Mouse (Mus musculus): ENCODE measurements around the gene Rrm2. TPM values are rescaled to one million over a fixed set of nuclear protein-coding genes. Genes with fewer than 3 reads are reported as not detected.
"Not testable (repeated sequence)": the region's sequence is repeated elsewhere in the genome, so short reads cannot be mapped to it uniquely, and the experiment has no call there.

The Rrm2 gene
- polyA plus RNA-seq, 1 experiment from 2014 or later: 16.3 TPM

DNA sequence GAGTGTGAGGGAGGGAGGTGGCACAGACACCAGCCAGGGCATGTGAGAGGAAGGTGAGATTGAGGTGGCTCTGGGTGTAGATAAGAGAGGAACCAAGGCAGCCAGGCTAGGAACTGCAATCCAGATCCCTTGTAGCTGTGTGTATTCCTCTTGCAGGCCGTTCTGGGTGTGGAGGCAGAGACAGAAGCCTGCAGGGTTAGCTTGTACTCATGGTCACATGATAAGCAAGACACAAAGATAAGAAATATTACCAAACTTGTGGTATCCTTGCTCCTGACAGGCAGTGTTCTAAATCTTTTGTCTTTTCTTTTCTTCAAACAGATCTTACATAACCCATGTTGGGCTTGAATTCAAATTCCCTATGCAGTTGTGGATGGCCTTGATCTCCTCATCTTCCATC, 31.9 kb downstream of the Rrm2 start:
- TF ChIP-seq EP300 (IDR thresholded peaks at IDR 0.05) (no peak), CTCF (IDR thresholded peaks at IDR 0.05) (no peak)
- 53% methylated on average over 1 of the region's 1 CpGs for WGBS
- Histone ChIP-seq H3K36me3 (ENCODE audit: insufficient read depth, low read length) (no peaks in the 10 kb centered on the region), H3K9me3 (ENCODE audit: low read length) (no peaks in the 10 kb centered on the region), H3K9ac (replicated peaks; ENCODE audit: low read depth) (no peak overlapping the region), H3K27me3 (replicated peaks; ENCODE audit: insufficient read depth, low read length) (no peaks in the 10 kb centered on the region), H3K27ac (ENCODE audit: low read length) (no peak overlapping the region), H3K4me2 (replicated peaks; ENCODE audit: low read depth, low read length) (no peak overlapping the region), H3K4me3 (ENCODE audit: low read depth, low read length) (no peak overlapping the region), H3K4me1 (ENCODE audit: insufficient read depth, low read depth, low read length) (no peaks in the 10 kb centered on the region)
- ATAC-seq (no peak), DNase-seq (ENCODE audit: low spot score) (no peak)

- H3K4me3 ChIP-seq (ENCODE audit: low read depth, low read length); H3K27ac ChIP-seq (ENCODE audit: low read length); ATAC-seq; H3K4me2 ChIP-seq (replicated peaks; ENCODE audit: low read depth, low read length); H3K27me3 ChIP-seq (replicated peaks; ENCODE audit: insufficient read depth, low read length); H3K36me3 ChIP-seq (ENCODE audit: insufficient read depth, low read length); H3K9ac ChIP-seq (replicated peaks; ENCODE audit: low read depth); DNase-seq (ENCODE audit: low spot score); H3K9me3 ChIP-seq (ENCODE audit: low read length); H3K4me1 ChIP-seq (ENCODE audit: insufficient read depth, low read depth, low read length): not testable (repeated sequence)
- peak; percentile 52 for TF ChIP-seq CTCF (IDR thresholded peaks at IDR 0.05)
- 68% methylated on average over 6 of the region's 6 CpGs for WGBS
Observed at GRCm38 (mm10) chr12:24741535-24741934, 33.5 kb downstream of the Rrm2 start.

DNA sequence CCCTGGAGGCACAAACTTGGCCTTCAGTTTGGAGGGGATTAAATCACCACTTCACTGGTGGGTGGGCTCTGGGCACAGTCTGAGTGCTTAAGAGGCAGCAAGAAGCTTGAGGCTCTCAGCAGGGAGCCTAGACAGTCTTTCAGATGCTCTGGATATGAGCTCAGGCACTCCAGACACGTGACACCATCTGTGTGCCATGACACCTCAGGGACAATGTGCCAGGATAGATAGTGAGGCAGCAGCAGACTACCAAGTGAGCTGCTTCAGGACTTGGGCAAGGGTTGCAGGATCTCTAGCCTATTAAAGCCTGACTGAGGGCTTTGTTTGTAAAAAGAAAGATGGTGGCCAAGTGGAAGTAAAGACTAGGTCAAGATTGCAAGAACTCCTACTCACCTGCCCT, 36.3 kb downstream of the Rrm2 start:
- Histone ChIP-seq H3K4me2 (replicated peaks; ENCODE audit: low read depth, low read length) (no peak overlapping the region), H3K4me1 (ENCODE audit: insufficient read depth, low read depth, low read length) (no peaks in the 10 kb centered on the region), H3K27me3 (replicated peaks; ENCODE audit: insufficient read depth, low read length) (no peaks in the 10 kb centered on the region), H3K9me3 (ENCODE audit: low read length) (no peaks in the 10 kb centered on the region), H3K9ac (replicated peaks; ENCODE audit: low read depth) (no peak overlapping the region; the same call in 1 of the 2 replicates), H3K4me3 (ENCODE audit: low read depth, low read length) (no peak overlapping the region), H3K36me3 (ENCODE audit: insufficient read depth, low read length) (no peaks in the 10 kb centered on the region), H3K27ac (ENCODE audit: low read length) (no peak overlapping the region)
- TF ChIP-seq EP300 (IDR thresholded peaks at IDR 0.05) (no peak), CTCF (IDR thresholded peaks at IDR 0.05) (no peak)
- DNase-seq (ENCODE audit: low spot score) (no peak), ATAC-seq (no peak)
- 63% methylated on average over 1 of the region's 1 CpGs for WGBS

GRCm38 (mm10) chr12:24746579-24747296, 38.7 kb downstream of the Rrm2 start:
- no peak overlapping the region for H3K4me3 ChIP-seq (ENCODE audit: low read depth, low read length)
- TF ChIP-seq CTCF (IDR thresholded peaks at IDR 0.05) (no peak), EP300 (IDR thresholded peaks at IDR 0.05) (peak; percentile 84)
- H3K9me3 ChIP-seq (ENCODE audit: low read length): no peaks in the 10 kb centered on the region
- H3K4me2 ChIP-seq (replicated peaks; ENCODE audit: low read depth, low read length): no peak overlapping the region
- H3K27me3 ChIP-seq (replicated peaks; ENCODE audit: insufficient read depth, low read length): no peaks in the 10 kb centered on the region
- ATAC-seq (peak; percentile 88), DNase-seq (ENCODE audit: low spot score) (peak; percentile 69)
- no peak overlapping the region for H3K9ac ChIP-seq (replicated peaks; ENCODE audit: low read depth)
- no peaks in the 10 kb centered on the region for H3K36me3 ChIP-seq (ENCODE audit: insufficient read depth, low read length)
- H3K4me1 ChIP-seq (ENCODE audit: insufficient read depth, low read depth, low read length): no peaks in the 10 kb centered on the region
- peak overlapping the region; percentile 20; the same call in 1 of the 2 replicates for H3K27ac ChIP-seq (ENCODE audit: low read length)
- 48% methylated on average over 5 of the region's 5 CpGs for WGBS

DNA sequence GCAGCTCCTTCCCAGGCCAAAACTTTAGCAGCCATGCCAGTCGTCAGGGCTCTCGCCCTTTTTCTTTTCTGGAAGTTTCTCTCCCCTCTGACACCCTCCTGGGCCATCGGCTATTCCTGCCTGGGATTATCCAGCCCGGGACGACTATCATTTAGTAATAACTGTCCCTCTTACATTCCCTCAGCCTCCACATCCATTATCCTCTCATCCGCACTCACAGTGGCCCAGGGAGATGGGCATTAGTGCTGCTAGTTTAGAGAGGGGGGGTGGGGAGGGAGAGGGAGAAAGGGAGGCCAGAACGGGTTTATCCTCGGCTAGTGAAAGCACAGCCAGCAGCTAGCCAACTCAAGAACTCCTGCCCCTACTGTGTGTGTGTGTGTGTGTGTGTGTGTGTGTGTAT, 39.3 kb downstream of the Rrm2 start:
- ATAC-seq: no peak
- no peak for DNase-seq (ENCODE audit: low spot score)
- Histone ChIP-seq H3K9ac (replicated peaks; ENCODE audit: low read depth) (no peak overlapping the region), H3K4me1 (ENCODE audit: insufficient read depth, low read depth, low read length) (no peaks in the 10 kb centered on the region), H3K9me3 (ENCODE audit: low read length) (no peaks in the 10 kb centered on the region), H3K36me3 (ENCODE audit: insufficient read depth, low read length) (no peaks in the 10 kb centered on the region), H3K27ac (ENCODE audit: low read length) (no peak overlapping the region), H3K4me2 (replicated peaks; ENCODE audit: low read depth, low read length) (no peak overlapping the region), H3K27me3 (replicated peaks; ENCODE audit: insufficient read depth, low read length) (no peaks in the 10 kb centered on the region), H3K4me3 (ENCODE audit: low read depth, low read length) (no peak overlapping the region)
- TF ChIP-seq EP300 (IDR thresholded peaks at IDR 0.05) (no peak), CTCF (IDR thresholded peaks at IDR 0.05) (no peak)
- WGBS: 40% methylated on average over 8 of the region's 8 CpGs

- Histone ChIP-seq H3K27ac (ENCODE audit: low read length) (no peak overlapping the region), H3K9ac (replicated peaks; ENCODE audit: low read depth) (no peak overlapping the region), H3K9me3 (ENCODE audit: low read length) (no peaks in the 10 kb centered on the region), H3K4me3 (ENCODE audit: low read depth, low read length) (no peak overlapping the region), H3K36me3 (ENCODE audit: insufficient read depth, low read length) (no peaks in the 10 kb centered on the region), H3K4me1 (ENCODE audit: insufficient read depth, low read depth, low read length) (no peaks in the 10 kb centered on the region), H3K4me2 (replicated peaks; ENCODE audit: low read depth, low read length) (no peak overlapping the region), H3K27me3 (replicated peaks; ENCODE audit: insufficient read depth, low read length) (no peaks in the 10 kb centered on the region)
- no peak for ATAC-seq
- DNase-seq (ENCODE audit: low spot score): no peak
- no peak for TF ChIP-seq EP300 (IDR thresholded peaks at IDR 0.05)
- no peak for TF ChIP-seq CTCF (IDR thresholded peaks at IDR 0.05)
- 90% methylated on average over 6 of the region's 6 CpGs for WGBS
Observed at GRCm38 (mm10) chr12:24750521-24750920, 42.5 kb downstream of the Rrm2 start.
